Mouse (Mus musculus) monocyte, adult 2 months (primary cell): ENCODE data around the gene Fbxl19.
"Not testable (repeated sequence)": the region's sequence is repeated elsewhere in the genome, so short reads cannot be mapped to it uniquely, and the experiment has no call there.

Experiments
- DNase-seq, 2 experiments: peaks; one replicate each; pipeline ENCODE4 v3.0.0; 2022; ENCODE audit warnings: low spot score in 2 of 2, low read depth in 1 of 2

Gene Fbxl19

GRCm38 (mm10) chr7:127767671-127768345 is 23.5 kb downstream of the Fbxl19 start:
- no peak for DNase-seq

DNA sequence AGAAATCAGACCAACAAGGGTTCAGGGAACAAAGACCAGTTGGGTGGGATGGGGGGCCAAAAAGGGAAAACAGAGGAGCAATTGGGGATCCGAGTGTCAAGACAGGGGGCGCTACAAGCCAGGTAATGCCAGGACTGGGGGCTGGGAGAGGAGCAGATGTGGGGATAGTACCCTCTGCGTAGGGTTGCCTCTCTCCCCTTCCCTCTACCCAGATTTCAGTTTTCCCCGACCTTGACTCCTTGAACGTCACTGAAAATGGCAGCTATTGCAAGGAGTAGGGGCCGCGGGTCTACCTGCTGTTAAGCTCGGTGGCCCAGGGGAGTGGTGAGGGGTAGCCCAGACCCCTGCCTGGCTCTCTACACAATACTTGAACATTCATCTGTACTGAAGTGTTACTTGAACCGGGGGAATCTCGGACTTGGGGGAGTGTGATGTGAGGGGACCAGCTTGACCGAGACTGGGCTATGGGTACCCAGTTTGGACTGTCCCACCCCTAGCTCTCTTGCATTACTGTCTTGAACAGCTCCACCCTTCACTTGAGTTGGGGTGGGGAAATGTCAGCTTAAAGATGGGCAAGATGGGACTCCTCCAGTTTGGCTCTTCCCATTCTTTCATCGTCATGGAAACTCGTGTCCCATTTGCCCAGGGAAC is 24.1 kb downstream of the Fbxl19 start:
- DNase-seq, result no peak

DNA sequence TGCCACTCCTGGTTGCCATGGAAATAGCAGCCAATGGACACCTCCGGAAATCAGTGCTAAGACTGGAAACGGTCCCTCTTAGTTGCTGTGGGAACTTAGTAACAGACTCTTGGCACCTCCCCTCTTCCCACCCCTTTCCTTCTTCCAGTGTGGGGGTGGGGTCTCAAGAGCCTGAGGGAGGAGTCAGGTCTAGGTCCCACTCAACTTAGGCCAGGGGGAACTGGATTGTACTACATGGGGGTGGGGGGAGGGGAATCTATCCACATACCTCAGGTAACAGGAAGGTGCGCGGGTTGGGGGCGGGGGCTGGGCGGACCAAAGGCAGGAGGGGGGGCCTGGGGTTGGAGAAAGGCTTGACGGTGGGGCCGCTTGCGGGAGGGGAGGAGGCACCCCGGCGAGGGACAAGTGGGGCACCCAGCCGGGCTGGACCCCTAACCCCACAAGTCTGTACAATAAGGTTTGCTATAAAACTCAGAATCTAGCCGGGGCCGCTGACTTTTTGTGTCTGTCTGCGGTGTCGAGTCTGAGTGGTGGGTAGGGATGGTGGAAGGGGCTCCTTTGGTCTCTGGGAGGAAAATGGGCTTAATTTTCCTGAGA is 24.8 kb downstream of the Fbxl19 start:
- DNase-seq, result peak; percentile 77 to 79

DNA sequence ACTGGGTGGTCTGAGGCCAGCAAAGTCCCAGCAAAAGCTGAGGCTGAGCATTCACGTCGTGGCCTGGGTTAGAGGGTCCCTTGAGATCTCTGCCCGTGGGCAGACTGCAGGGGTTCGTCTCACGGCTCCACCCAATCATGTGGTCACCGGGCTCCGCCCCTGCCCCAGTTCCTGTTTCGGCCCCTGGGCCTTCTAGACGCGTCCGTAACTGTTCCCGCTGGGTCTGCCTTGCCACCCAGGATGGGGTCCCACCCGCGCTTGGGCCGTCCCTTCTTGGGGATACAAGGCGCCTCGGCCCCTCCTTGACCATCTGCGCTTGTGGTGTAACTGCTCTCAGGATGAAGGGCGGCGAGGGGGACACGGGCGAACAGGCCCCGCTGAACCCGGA is 25.3 kb downstream of the Fbxl19 start, which contains the start of gene Orai3:
Orai3 (plus strand) TSS at position 165 of the 388 bp plus-strand sequence.
- peak; percentile 70 to 85 for DNase-seq

GRCm38 (mm10) chr7:127770039-127770905 is 25.9 kb downstream of the Fbxl19 start:
- DNase-seq, result no peak

- DNase-seq, result no peak
These were observed 26.9 kb downstream of the Fbxl19 start for GRCm38 (mm10) chr7:127771262-127771661.

- DNase-seq, result no peak
These were observed 27.7 kb downstream of the Fbxl19 start for GRCm38 (mm10) chr7:127772080-127772479.

DNA sequence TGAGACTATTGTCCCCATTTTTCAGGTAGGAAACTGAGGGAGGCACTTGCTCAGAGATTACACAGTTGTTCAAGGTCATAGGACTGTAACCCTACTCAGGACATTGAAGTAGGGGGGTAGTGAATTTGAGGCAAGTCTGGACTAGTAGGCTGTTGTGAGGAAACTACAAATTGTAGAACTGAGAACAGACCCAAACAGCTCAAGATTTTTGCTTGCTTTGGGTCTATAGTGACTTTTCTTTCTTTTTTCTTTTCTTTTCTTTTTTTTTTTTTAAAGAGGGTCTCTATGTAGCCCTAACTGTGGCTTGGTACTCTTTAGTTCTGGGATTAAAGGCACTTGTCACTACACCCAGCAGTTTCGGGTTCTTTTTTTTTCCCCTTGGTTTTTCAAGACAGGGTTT is 28.2 kb downstream of the Fbxl19 start:
- DNase-seq, result no peak

- peak in 1 of 2 experiments; percentile 56 for DNase-seq
These were observed 29.5 kb downstream of the Fbxl19 start for GRCm38 (mm10) chr7:127773664-127774384.

DNA sequence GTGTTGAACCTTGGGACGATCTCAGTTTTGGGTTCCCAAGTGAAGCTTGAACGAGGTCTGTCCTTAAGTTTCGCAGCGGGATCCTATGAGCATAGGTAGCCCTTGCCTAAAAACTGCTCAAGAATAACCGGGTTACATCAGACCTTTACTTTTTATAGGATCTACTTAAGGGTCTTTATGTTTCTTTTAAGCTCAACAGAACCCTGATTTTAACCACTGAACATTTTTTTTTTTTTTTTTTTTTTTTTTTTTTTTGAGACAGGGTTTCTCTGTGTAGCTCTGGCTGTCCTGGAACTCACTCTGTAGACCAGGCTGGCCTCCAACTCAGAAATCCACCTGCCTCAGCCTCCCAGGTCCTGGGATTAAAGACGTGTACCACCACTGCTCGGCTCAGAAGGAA is 31.5 kb downstream of the Fbxl19 start:
- not testable (repeated sequence) for DNase-seq

DNA sequence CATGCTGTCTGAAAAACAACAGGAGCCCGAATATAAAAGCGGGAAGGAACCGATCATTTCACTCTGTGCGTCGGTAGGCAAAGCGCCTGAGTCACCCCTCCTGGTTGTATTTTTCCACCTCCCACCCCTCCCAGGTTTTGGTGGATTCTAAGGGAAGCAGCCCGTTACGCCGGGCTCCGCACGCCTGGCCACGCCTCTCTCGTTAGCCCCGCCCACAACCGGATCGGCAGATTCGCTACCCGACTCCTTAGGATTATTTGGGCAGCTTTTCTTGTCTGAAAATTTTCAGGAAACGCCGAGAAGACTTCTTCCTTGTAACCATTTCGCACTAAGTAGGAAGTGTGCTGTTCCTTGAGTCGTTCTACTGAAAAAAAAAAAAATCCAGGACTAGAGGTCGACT is 32.1 kb downstream of the Fbxl19 start, which contains the start of gene Setd1a:
Setd1a (plus strand) TSS at position 245 of the 400 bp plus-strand sequence.
- DNase-seq, result peak in 1 of 2 experiments; percentile 65

- DNase-seq, result peak; percentile 86 to 92
These were observed 32.6 kb downstream of the Fbxl19 start for GRCm38 (mm10) chr7:127776878-127777473.

DNA sequence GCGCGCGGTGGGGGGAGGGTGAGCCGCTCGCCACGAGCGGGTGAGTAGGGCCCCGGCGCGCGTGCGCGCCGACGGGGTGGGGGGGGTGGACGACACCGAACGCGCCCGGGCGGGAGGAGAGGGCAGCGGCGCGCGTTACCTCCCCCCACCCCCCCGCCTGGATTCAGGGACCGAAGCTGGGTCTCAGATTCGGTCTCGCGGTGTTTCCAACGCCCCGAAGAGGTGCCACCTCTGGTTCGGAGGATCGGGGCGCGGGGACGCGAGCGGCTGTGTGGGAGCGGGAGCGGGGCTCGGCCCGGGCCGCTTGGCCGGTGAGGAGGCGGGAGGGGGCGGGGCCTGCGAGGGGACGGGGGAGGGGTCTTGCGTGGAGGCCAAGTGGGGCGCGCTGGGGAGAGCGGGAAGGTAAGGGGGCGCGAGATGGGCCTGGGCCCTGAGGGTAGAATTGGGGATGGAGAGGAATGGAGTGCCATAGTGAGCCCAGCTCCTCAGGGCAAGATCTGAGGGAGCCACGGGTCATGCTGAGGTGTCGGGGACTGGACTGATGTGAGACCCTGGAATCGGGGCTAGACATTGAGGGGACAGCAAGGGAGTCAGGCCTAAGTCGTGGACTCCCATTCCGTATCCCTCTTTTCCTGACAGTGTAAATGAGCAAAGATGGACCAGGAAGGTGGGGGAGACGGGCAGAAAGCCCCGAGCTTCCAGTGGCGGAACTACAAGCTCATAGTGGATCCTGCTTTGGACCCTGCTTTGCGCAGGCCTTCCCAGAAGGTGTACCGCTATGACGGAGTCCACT is 33.3 kb downstream of the Fbxl19 start:
- no peak for DNase-seq

DNA sequence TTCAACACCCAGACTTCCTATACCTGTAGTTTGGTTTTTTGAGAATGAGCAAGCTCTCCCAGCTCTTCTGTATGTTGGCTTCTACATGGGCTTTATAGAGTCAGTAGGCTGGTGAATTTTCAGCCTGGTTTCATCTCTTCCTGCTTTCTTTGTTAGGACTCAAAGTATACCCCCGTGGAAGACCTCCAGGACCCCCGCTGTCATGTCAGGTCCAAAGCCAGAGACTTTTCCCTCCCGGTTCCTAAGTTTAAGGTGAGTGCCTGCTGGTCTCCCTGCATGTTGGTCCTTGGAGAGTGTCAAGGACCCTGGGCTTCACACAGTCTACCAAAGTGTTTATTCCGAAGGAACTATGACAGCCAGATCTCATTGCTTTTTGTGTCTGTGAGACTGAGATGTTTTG is 34.0 kb downstream of the Fbxl19 start:
- DNase-seq, result no peak

GRCm38 (mm10) chr7:127785308-127785707 is 41.0 kb downstream of the Fbxl19 start, which contains the start of gene Gm49388:
TSS of gene Gm49388 (plus strand) at chr7:127785608.
- no peak for DNase-seq

- no peak for DNase-seq
These were observed 52.9 kb downstream of the Fbxl19 start for GRCm38 (mm10) chr7:127797076-127797845.

DNA sequence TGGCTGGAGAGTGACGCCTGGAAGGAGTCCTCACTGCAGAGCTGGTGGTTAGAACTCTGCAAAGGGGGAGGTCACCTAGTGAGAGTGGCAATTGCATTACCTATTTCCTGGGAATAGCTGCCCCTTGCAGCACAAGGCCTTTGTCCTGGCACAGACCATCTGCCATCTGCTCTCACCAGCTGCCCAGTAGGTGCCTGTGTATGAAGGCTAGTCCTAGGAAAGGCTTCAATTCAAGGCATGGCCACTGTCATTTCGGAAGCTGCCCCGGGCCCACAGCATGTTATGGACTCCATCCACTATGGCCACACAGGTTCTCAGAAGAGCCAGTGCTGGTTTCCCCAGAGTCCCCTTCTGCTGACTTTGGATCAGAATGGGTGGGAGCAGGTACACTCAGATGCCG is 54.2 kb downstream of the Fbxl19 start:
- DNase-seq, result no peak

DNA sequence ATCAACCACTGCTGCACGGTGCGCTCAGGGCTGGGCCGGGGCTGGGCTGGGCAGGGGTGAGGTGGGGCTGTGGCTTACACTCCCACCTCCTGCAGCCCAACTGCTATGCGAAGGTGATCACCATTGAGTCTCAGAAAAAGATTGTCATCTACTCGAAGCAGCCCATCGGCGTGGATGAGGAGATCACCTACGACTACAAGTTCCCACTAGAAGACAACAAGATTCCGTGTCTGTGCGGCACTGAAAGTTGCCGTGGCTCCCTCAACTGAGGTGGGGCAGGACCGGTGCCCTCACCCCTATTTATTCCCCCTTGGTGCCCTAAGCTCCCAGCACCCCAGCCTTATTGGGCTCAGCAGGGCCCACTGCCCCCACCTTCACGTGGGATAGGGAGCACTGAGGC is 54.9 kb downstream of the Fbxl19 start:
- DNase-seq, result no peak

DNA sequence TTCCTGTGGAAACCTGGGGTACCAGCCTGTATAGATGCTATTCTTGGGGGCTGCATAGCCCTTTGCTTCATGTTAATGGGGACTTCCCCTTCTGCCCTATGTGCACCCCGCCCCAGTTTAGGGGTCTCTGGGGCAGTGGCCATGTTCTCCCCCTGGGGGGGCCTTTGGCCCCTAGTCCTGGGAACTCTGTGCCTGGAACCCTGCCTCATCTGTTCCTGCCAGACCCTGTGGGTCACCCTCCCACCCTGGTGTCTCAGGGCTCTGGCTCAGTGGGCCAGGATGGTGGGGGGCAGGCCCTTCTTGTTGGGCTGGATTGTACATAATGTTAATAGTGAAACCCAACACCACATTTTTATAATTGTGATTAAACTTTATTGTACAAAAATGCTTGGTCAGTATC is 55.4 kb downstream of the Fbxl19 start:
- no peak for DNase-seq
